Mouse (Mus musculus) CD4-positive naive resting alpha-beta T cell, adult 76 days (primary cell): ENCODE data around the gene Slc32a1. TPM values are rescaled to one million over a fixed set of nuclear protein-coding genes. Genes with fewer than 3 reads are reported as not detected.

ENCODE experiments used
- total RNA-seq: library from RNA; stranded (reverse); gene quantifications from one replicate; pipeline ENCODE4 v1.2.4, GENCODE M21; 2023

Slc32a1 gene
- total RNA-seq: not detected

GRCm38 (mm10) chr2:158610488-158611325, at the start of gene Slc32a1:
Gene Slc32a1 (plus strand): TSS chr2:158610767.

GRCm38 (mm10) chr2:158624718-158625222, 14.2 kb downstream of the Slc32a1 start, which contains the start of gene Actr5:
Gene Actr5 (plus strand): TSS chr2:158624888.

GRCm38 (mm10) chr2:158665098-158665497, 54.5 kb downstream of the Slc32a1 start, which contains the start of gene Ppp1r16b:
Gene Ppp1r16b (plus strand): TSS chr2:158665398.

Other genes starting within 250 kb of the Slc32a1 start
- not detected for gene Snhg11, start 235.1 kb upstream of the Slc32a1 start, total RNA-seq
- 71.5 TPM for gene Ralgapb, start 200.9 kb upstream of the Slc32a1 start, total RNA-seq
- not detected for gene Adig, start 108.2 kb upstream of the Slc32a1 start, total RNA-seq
- gene Arhgap40, start 98.0 kb upstream of the Slc32a1 start, total RNA-seq: not detected
- 56.2 TPM for gene Actr5, start 14.1 kb downstream of the Slc32a1 start, total RNA-seq
- 82.0 TPM for gene Ppp1r16b, start 54.6 kb downstream of the Slc32a1 start, total RNA-seq
- 3.0 TPM for gene Fam83d, start 157.3 kb downstream of the Slc32a1 start, total RNA-seq
- gene Dhx35, start 184.0 kb downstream of the Slc32a1 start, total RNA-seq: 38.8 TPM